Mouse (Mus musculus): ENCODE measurements around the gene Nfkbil1. TPM values are rescaled to one million over a fixed set of nuclear protein-coding genes. Genes with fewer than 3 reads are reported as not detected.
A peak's percentile ranks its signal among the peaks of the same experiment; 100 is the strongest.

The Nfkbil1 gene
- polyA plus RNA-seq, 1 experiment: 36.3 TPM

DNA sequence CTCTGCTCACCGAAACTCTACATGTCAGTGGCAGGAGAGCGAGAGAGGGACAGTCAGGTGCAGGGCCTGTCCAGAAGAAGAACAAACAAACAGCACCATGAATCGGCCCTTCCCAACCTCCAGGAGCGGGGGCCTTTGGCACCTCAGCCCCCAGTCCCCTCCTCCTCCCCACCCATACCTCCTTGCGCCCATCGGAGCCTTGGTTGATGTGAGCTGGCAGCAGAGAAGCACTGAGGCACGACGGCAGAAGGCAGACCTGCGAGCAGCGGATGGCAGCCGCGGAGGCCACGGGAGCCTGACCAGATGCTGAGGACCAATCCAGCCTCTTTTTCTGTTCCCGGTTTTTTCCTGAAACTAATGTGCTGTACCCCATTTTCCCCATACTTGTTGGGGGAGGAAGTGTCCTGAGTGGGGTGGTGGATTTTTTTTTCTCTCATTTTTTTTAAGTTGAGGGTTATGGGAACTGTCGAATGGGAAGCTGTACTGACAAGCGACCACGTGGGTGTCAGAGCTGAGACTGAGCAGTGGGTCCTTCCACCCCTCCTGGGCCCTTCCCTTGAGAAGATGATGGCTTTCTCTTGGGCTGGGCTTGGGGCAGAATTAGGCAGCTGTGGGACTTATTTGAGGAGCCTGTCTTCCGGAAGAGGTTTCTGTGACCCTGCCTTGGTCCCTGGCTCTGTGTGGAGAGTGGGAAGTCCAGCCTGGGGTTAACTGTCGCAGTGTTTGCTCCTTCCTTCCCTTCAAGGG is 14.0 kb upstream of the Nfkbil1 start:
- no peak overlapping the region for H3K4me3 ChIP-seq (ENCODE audit: low read depth, low read length)
- H3K27ac ChIP-seq (ENCODE audit: insufficient read depth, low read depth, low read length): no peak overlapping the region
- no peaks in the 10 kb centered on the region for H3K27me3 ChIP-seq (ENCODE audit: control insufficient read depth, insufficient read depth, low read length)
- peaks cover 85% of the 10 kb centered on the region for H3K36me3 ChIP-seq (ENCODE audit: control insufficient read depth, insufficient read depth, low read length)
- 81% methylated on average over 19 of the region's 19 CpGs for WGBS
- no peak for TF ChIP-seq CTCF (IDR thresholded peaks at IDR 0.05; ENCODE audit: extremely low read depth, insufficient read length, insufficient replicate concordance, low read depth, low read length)
- no peak for TF ChIP-seq POLR2A (IDR thresholded peaks at IDR 0.05; ENCODE audit: low read depth, low read length)
- 0 out of 2 replicates have a peak, but pooled peaks cover 2% of the 10 kb centered on the region for H3K4me1 ChIP-seq (ENCODE audit: control insufficient read depth, insufficient read depth, insufficient read length, low read length)

DNA sequence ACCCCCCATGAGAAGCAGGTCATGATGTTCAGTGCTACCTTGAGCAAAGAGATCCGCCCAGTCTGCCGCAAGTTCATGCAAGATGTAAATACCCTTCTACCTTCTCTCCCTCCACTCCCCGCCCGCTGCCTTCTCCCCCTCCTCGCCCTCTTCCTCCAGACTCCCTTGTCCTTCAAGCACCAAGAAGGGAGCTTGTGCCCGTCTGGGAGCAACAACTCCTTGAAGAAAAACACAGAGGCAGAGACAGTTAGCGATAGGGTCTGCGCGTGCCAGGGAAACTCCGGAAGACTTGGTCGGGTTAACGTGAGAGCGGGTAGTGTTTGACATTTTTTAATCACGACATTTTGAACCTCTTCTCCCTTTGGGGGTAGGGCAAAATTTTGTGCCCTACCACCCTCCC is 13.4 kb upstream of the Nfkbil1 start:
- TF ChIP-seq POLR2A (IDR thresholded peaks at IDR 0.05; ENCODE audit: low read depth, low read length) (no peak), CTCF (IDR thresholded peaks at IDR 0.05; ENCODE audit: extremely low read depth, insufficient read length, insufficient replicate concordance, low read depth, low read length) (no peak)
- 88% methylated on average over 14 of the region's 14 CpGs for WGBS
- Histone ChIP-seq H3K36me3 (ENCODE audit: control insufficient read depth, insufficient read depth, low read length) (peaks cover 91% of the 10 kb centered on the region), H3K27me3 (ENCODE audit: control insufficient read depth, insufficient read depth, low read length) (no peaks in the 10 kb centered on the region), H3K4me1 (ENCODE audit: control insufficient read depth, insufficient read depth, insufficient read length, low read length) (peaks cover 7% of the 10 kb centered on the region), H3K27ac (ENCODE audit: insufficient read depth, low read depth, low read length) (no peak overlapping the region), H3K4me3 (ENCODE audit: low read depth, low read length) (no peak overlapping the region)

- no peak overlapping the region for H3K27ac ChIP-seq (ENCODE audit: insufficient read depth, low read depth, low read length)
- WGBS: 66% methylated on average over 7 of the region's 7 CpGs
- H3K27me3 ChIP-seq (ENCODE audit: control insufficient read depth, insufficient read depth, low read length): no peaks in the 10 kb centered on the region
- TF ChIP-seq CTCF (IDR thresholded peaks at IDR 0.05; ENCODE audit: extremely low read depth, insufficient read length, insufficient replicate concordance, low read depth, low read length) (no peak), POLR2A (IDR thresholded peaks at IDR 0.05; ENCODE audit: low read depth, low read length) (no peak)
- peaks cover 80% of the 10 kb centered on the region for H3K36me3 ChIP-seq (ENCODE audit: control insufficient read depth, insufficient read depth, low read length)
- H3K4me3 ChIP-seq (ENCODE audit: low read depth, low read length): no peak overlapping the region
- H3K4me1 ChIP-seq (ENCODE audit: control insufficient read depth, insufficient read depth, insufficient read length, low read length): peaks cover 17% of the 10 kb centered on the region
Observed at GRCm38 (mm10) chr17:35247144-35247543, 11.6 kb upstream of the Nfkbil1 start.

- 69% methylated on average over 15 of the region's 15 CpGs for WGBS
- Histone ChIP-seq H3K4me3 (ENCODE audit: low read depth, low read length) (no peak overlapping the region), H3K27me3 (ENCODE audit: control insufficient read depth, insufficient read depth, low read length) (no peaks in the 10 kb centered on the region), H3K27ac (ENCODE audit: insufficient read depth, low read depth, low read length) (no peak overlapping the region), H3K36me3 (ENCODE audit: control insufficient read depth, insufficient read depth, low read length) (peaks cover 70% of the 10 kb centered on the region), H3K4me1 (ENCODE audit: control insufficient read depth, insufficient read depth, insufficient read length, low read length) (peaks cover 17% of the 10 kb centered on the region)
- no peak for TF ChIP-seq CTCF (IDR thresholded peaks at IDR 0.05; ENCODE audit: extremely low read depth, insufficient read length, insufficient replicate concordance, low read depth, low read length)
Observed at GRCm38 (mm10) chr17:35245731-35246623, 10.4 kb upstream of the Nfkbil1 start.

DNA sequence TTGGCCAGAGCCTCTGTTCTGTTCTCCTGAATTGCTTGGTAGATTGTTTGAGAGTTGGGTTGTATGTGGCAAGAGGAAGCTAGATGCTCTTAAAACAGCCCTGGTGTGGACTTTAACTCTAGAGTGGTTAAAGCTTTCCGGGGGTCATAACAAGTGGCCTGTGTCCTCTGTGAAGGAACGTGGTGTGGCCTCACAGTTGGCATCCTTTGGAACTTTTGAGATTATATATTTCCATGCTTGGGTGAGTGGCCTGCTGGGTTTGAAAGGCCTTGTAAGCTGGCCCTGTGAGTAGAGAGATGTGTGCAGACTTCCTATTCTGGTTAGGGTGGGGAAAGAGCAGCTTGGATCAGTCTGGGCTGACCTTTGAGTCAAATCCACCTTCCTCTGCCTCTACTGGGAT is 9.4 kb upstream of the Nfkbil1 start:
- no peak overlapping the region for H3K4me3 ChIP-seq (ENCODE audit: low read depth, low read length)
- 14% methylated on average over 2 of the region's 2 CpGs for WGBS
- no peak for TF ChIP-seq CTCF (IDR thresholded peaks at IDR 0.05; ENCODE audit: extremely low read depth, insufficient read length, insufficient replicate concordance, low read depth, low read length)
- no peak for TF ChIP-seq POLR2A (IDR thresholded peaks at IDR 0.05; ENCODE audit: low read depth, low read length)
- H3K27ac ChIP-seq (ENCODE audit: insufficient read depth, low read depth, low read length): no peak overlapping the region
- H3K36me3 ChIP-seq (ENCODE audit: control insufficient read depth, insufficient read depth, low read length): peaks cover 63% of the 10 kb centered on the region
- peaks cover 22% of the 10 kb centered on the region for H3K4me1 ChIP-seq (ENCODE audit: control insufficient read depth, insufficient read depth, insufficient read length, low read length)
- H3K27me3 ChIP-seq (ENCODE audit: control insufficient read depth, insufficient read depth, low read length): no peaks in the 10 kb centered on the region

GRCm38 (mm10) chr17:35243086-35243485 is 7.5 kb upstream of the Nfkbil1 start:
- under 1% methylated on average over 16 of the region's 16 CpGs for WGBS

More at GRCm38 (mm10) chr17:35243086-35243485, 7.5 kb upstream of the Nfkbil1 start:
- Histone ChIP-seq H3K27me3 (ENCODE audit: control insufficient read depth, insufficient read depth, low read length) (no peaks in the 10 kb centered on the region), H3K4me1 (ENCODE audit: control insufficient read depth, insufficient read depth, insufficient read length, low read length) (peaks cover 22% of the 10 kb centered on the region), H3K36me3 (ENCODE audit: control insufficient read depth, insufficient read depth, low read length) (peaks cover 45% of the 10 kb centered on the region), H3K4me3 (ENCODE audit: low read depth, low read length) (peak overlapping the region; percentile 85), H3K27ac (ENCODE audit: insufficient read depth, low read depth, low read length) (peak overlapping the region; percentile 90)
- TF ChIP-seq CTCF (IDR thresholded peaks at IDR 0.05; ENCODE audit: extremely low read depth, insufficient read length, insufficient replicate concordance, low read depth, low read length): peak; percentile 20; the same call in 1 of the 2 replicates
- TF ChIP-seq POLR2A (IDR thresholded peaks at IDR 0.05; ENCODE audit: low read depth, low read length): no peak
